Mouse (Mus musculus) liver, postnatal 0 days (tissue): ENCODE results near the gene Zfp704.

Source experiments
- CTCF ChIP-seq: sonication (generic); IDR thresholded peaks from 2 replicates; pipeline ENCODE4 v1.5.1; 2016; ENCODE audit warnings: antibody characterized with exemption, low read depth
- EP300 ChIP-seq: IDR thresholded peaks from 2 replicates; pipeline ENCODE4 v1.6.1; 2016; ENCODE audit warnings: antibody characterized with exemption, low read depth, mild to moderate bottlenecking

DNA sequence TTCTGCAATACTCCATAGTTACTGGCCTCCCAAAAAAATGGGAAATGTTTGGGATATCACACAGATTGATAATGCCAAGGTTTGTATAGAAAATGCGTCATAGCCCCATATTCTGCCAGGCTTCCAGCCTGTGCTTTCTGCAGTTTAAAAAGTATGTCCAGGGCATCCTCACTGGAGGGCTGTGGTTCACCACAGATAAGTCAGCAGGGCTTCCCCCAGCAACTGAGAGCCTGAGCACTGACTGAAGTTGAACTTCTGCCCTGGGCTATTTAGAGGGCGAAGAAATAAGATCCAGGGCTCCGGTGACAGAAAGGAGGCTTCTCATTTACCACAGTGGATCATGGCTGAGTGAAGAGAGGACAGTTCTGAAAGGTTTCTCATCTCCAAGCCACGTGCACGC lies 16.3 kb upstream of the Zfp704 start:
- TF ChIP-seq CTCF (no peak), EP300 (no peak)
